Mouse (Mus musculus) left cerebral cortex, adult 8-10 months (tissue): ENCODE measurements at regions not wholly inside any gene's neighbourhood (a gene's known extent, or its start where the extent isn't known, plus 50 kb on each side); places are given as distances from the start of the nearest gene placed in this dataset.
"Not testable (repeated sequence)": the region's sequence is repeated elsewhere in the genome, so short reads cannot be mapped to it uniquely, and the experiment has no call there.

Experiments
- DNase-seq, 2 experiments: peaks; one replicate each; pipeline ENCODE4 v3.0.0; 2022; ENCODE audit warnings: low spot score in 2 of 2

- no peak for DNase-seq
Observed at GRCm38 (mm10) chr11:63211501-63211900, 82.7 kb downstream of the Pmp22 start.

DNA sequence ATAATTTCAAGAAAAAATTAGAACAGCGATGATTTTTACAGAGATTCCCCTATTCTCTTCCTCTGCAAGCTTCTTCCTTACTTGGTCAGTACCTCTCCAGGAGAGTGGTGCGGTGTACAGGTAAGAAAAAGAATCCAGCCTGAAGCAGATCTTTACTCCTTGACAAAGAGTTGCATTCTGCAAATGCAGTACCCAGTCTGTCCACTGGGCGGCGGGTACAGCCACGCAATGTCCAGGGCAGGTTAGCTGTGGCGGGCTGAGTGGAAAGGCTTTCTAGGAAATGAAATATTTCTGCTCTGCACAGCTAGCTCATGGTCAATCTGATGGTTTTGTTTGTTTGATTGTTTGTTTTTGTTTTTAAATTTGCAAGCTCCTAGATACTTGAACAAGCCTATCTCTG lies 84.3 kb downstream of the Pmp22 start:
- DNase-seq: peak; percentile 34 to 80

GRCm38 (mm10) chr11:63213901-63214425 lies 85.2 kb downstream of the Pmp22 start:
- DNase-seq: no peak

- no peak for DNase-seq
Observed at GRCm38 (mm10) chr11:63215993-63216392, 87.2 kb downstream of the Pmp22 start.

- DNase-seq: no peak
Observed at GRCm38 (mm10) chr11:63217049-63217448, 88.3 kb downstream of the Pmp22 start.

- no peak for DNase-seq
Observed at GRCm38 (mm10) chr11:63226471-63226870, 97.7 kb downstream of the Pmp22 start.

DNA sequence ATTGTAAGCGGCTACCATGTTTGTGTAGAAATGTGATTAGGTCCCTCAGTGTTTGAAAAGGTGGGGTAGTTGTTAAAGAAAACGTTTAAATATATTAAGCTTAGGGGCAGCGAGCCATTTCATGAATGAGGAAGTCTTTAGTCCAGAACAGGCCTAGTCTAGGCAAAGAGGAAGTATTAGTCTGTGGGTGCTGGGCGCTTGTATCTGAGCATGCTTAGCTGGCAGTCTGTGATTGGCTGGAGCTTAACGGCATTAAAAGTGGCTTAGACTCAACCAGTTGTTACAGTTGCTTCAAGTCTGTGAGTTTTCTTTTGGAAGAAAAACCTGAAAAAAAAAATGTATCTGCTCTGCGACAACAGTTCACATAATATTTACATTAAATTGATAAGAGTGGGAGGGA lies 102.0 kb downstream of the Pmp22 start:
- DNase-seq: no peak

GRCm38 (mm10) chr11:63233172-63233966 lies 104.6 kb downstream of the Pmp22 start:
- no peak for DNase-seq

DNA sequence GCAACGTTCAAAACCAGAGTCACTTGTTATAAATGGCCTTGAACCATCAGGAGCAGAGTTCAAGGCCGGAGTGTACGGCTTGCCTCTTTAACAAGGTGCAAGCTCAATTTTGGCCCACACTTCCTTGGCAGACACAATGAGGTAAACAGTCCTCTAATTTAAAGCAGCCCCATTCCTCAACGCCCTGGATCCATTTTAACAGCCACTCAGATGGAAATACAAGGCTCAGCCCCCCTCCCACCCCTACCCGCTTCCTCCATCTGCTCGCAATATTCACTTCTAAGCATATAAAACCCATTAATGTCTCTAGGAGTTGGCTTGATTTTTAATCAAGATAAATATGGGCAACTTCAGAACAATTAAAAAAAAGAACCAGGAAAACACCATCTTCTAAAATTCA lies 105.7 kb downstream of the Pmp22 start:
- no peak for DNase-seq

GRCm38 (mm10) chr11:63238655-63239054 lies 109.9 kb downstream of the Pmp22 start:
- DNase-seq: no peak

DNA sequence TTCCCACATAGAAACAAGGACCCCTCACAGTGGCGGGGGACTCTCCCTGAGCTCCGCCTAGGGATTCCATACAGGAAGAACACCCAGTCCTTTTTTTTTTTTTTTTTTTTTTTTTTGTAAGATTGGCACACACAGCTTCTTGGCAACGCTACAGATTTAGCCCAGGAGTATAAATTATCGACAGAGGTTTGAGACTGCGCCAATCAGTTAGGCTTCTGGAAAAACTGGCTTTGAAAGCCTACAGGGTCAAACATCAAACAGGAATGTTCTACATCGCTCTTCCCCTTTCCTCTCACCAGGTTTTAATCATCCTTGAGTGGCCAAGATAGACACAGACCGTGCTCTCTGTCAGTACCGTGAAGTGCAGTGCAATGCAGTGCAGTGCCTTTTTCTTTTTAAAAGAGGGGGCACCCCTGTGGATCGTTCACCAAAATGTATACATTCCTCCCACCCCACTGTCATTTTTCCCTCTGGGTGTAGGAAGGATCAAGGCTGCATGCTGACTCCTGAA lies 115.2 kb downstream of the Pmp22 start:
- DNase-seq: no peak

- DNase-seq: no peak
Observed at GRCm38 (mm10) chr11:63245041-63245440, 116.3 kb downstream of the Pmp22 start.

GRCm38 (mm10) chr11:63246052-63246661 lies 117.4 kb downstream of the Pmp22 start:
- DNase-seq: no peak

- no peak for DNase-seq
Observed at GRCm38 (mm10) chr11:63252012-63252856, 123.5 kb downstream of the Pmp22 start.

DNA sequence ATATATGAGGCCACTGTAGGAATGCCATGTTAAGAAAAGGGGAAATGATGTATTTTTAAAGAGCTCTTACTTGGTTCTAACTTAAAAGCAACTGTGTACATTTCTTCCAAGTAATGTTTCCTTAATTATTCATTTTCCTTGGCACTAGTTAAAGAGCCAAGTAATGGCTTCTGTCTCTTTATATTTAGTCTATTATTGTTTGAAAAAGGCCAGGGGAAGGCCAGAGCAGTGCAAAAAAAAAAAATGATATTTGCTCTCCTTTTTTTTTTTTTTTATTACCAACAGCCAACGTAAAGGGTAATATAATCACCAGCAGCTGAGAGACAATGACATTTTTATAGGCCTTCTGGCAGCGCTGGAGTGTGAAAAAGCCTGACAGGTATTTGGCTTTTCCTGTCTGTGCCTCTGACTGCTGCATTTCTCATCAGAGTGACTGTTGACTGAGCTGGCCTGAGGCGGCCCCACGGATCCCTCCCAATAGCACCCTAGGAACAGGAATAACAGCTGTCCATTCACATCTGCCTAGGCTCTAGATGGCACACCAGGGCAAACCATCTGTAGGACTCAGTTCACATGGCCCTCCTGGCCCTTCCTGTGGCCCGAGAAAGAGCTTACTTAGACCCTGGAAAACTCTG lies 124.3 kb downstream of the Pmp22 start:
- no peak for DNase-seq

DNA sequence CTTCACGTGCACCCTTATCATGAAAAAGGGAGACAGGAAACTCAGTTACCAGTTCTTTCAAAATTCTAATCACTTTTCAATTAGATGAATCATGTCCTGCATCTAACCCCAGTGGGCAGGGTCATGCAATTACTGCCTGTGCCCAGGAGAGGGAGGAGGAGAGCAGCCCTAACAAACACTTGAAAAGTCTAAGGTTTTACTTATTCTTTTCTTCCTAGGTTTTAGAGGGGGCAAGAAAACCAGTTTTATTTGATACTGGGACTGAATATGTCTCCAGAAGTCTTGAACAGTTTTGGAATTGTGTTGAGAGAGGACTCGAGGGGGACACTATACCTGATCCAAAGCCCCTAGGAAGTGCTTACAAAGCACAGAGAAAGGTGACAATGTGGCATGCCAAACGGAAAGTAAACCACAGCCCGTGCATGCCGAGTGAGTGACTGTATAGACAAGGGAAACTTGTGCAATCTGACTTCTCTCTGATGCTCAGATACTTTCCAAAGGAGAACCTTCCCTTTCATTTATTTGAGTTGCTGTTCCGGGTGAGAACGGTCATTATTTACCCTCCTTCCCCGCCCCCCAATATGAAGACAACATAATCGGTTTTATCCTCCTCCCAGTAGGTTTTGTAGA lies 135.8 kb downstream of the Pmp22 start:
- DNase-seq: no peak

DNA sequence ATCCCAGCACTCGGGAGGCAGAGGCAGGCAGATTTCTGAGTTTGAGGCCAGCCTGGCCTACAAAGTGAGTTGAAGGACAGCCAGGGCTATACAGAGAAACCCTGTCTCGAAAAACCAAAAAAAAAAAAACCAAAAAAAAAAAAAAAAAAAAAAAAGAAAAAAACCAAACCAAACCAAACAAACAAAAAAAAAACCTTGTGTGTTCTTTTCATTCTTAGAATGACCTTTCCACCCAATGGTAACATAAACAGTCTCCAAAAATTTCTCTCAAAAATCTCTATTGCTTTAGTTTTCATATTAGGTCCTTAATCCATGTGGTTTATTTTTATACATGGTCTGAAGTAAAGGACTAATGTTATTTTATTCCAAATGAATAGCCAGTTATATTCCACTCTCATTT lies 137.5 kb downstream of the Pmp22 start:
- not testable (repeated sequence) for DNase-seq

- no peak for DNase-seq
Observed at GRCm38 (mm10) chr11:63276641-63277040, 147.9 kb downstream of the Pmp22 start.

- DNase-seq: no peak
Observed at GRCm38 (mm10) chr11:63281839-63282238, 153.1 kb downstream of the Pmp22 start.

GRCm38 (mm10) chr11:63282541-63282940 lies 153.8 kb downstream of the Pmp22 start:
- DNase-seq: no peak

GRCm38 (mm10) chr11:63286026-63286425 lies 157.2 kb downstream of the Pmp22 start:
- DNase-seq: no peak
